Mouse (Mus musculus): Measurements from ENCODE around the gene Ptx4.
"Not testable (repeated sequence)": the region's sequence is repeated elsewhere in the genome, so short reads cannot be mapped to it uniquely, and the experiment has no call there.

Gene Ptx4

GRCm38 (mm10) chr17:25115664-25116432 lies 4.7 kb upstream of the Ptx4 start, which contains the start of gene Telo2:
Gene Telo2 (minus strand): TSS chr17:25115967.
- in situ Hi-C loops (cut with MboI, MseI) = no loop called here

- in situ Hi-C loops (cut with MboI, MseI) = no loop called here
Observed at GRCm38 (mm10) chr17:25117263-25117662, 3.3 kb upstream of the Ptx4 start.

- in situ Hi-C loops (cut with MboI, MseI) = no loop called here
Observed at GRCm38 (mm10) chr17:25123979-25124378, 3.4 kb downstream of the Ptx4 start.

GRCm38 (mm10) chr17:25125442-25126060 lies 5.0 kb downstream of the Ptx4 start:
- in situ Hi-C loops (cut with MboI, MseI) = not testable (repeated sequence)

- in situ Hi-C loops (cut with MboI, MseI) = no loop called here
Observed at GRCm38 (mm10) chr17:25127079-25127478, 6.5 kb downstream of the Ptx4 start.

GRCm38 (mm10) chr17:25127681-25128080 lies 7.1 kb downstream of the Ptx4 start:
- in situ Hi-C loops (cut with MboI, MseI) = no loop called here

- in situ Hi-C loops (cut with MboI, MseI) = no loop called here
Observed at GRCm38 (mm10) chr17:25130060-25130459, 9.5 kb downstream of the Ptx4 start.

GRCm38 (mm10) chr17:25133275-25133698 lies 12.7 kb downstream of the Ptx4 start, which contains the start of gene Clcn7:
Gene Clcn7 (plus strand): TSS chr17:25133391.
- in situ Hi-C loops (cut with MboI, MseI) = no loop called here

- in situ Hi-C loops (cut with MboI, MseI) = no loop called here
Observed at GRCm38 (mm10) chr17:25135622-25136021, 15.1 kb downstream of the Ptx4 start.

GRCm38 (mm10) chr17:25138803-25139202 lies 18.2 kb downstream of the Ptx4 start:
- in situ Hi-C loops (cut with MboI, MseI) = no loop called here

- in situ Hi-C loops (cut with MboI, MseI) = no loop called here
Observed at GRCm38 (mm10) chr17:25139960-25140359, 19.4 kb downstream of the Ptx4 start.

- in situ Hi-C loops (cut with MboI, MseI) = no loop called here
Observed at GRCm38 (mm10) chr17:25162161-25162560, 41.6 kb downstream of the Ptx4 start, which contains the start of gene Ccdc154. Gene Ccdc154 (plus strand): TSS chr17:25162461.

GRCm38 (mm10) chr17:25163387-25163786 lies 42.8 kb downstream of the Ptx4 start:
- in situ Hi-C loops (cut with MboI, MseI) = no loop called here

GRCm38 (mm10) chr17:25164770-25165169 lies 44.2 kb downstream of the Ptx4 start:
- in situ Hi-C loops (cut with MboI, MseI) = no loop called here

- in situ Hi-C loops (cut with MboI, MseI) = no loop called here
Observed at GRCm38 (mm10) chr17:25165970-25166671, 45.6 kb downstream of the Ptx4 start.

- in situ Hi-C loops (cut with MboI, MseI) = no loop called here
Observed at GRCm38 (mm10) chr17:25169706-25170105, 49.1 kb downstream of the Ptx4 start.

- in situ Hi-C loops (cut with MboI, MseI) = no loop called here
Observed at GRCm38 (mm10) chr17:25172558-25172957, 52.0 kb downstream of the Ptx4 start.

Measured in regulatory T cell (primary cell).